Mouse (Mus musculus) C2C12 (cell line): Measurements from ENCODE around the gene Gm17509.

Source experiments
- CTCF ChIP-seq: IDR thresholded peaks from one replicate; pipeline ENCODE4 v1.5.1; 2011; ENCODE audit not compliant: control insufficient read depth, insufficient read depth, insufficient read length
- MAX ChIP-seq: IDR thresholded peaks from one replicate; pipeline ENCODE4 v1.6.1; 2011; ENCODE audit warnings: mild to moderate bottlenecking, control low read depth
- MYOD1 ChIP-seq: IDR thresholded peaks from one replicate; pipeline ENCODE4 v1.6.1; 2011; ENCODE audit warnings: low read depth; ENCODE audit not compliant: control insufficient read depth, insufficient read length
- USF1 ChIP-seq: IDR thresholded peaks from one replicate; pipeline ENCODE4 v1.6.1; 2011; ENCODE audit warnings: low read depth, mild to moderate bottlenecking, control low read depth, moderate library complexity

GRCm38 (mm10) chr13:117208236-117208635 is 12.6 kb downstream of the Gm17509 start, which contains the start of gene Emb:
- TF ChIP-seq CTCF (no peak), USF1 (no peak), MAX (no peak), MYOD1 (no peak)
